Mouse (Mus musculus) heart, adult 2 months (tissue): ENCODE results near the gene Nr1d2.

Experiments used
- CTCF ChIP-seq: fragments of 200-600 bp; IDR thresholded peaks from 2 replicates; pipeline ENCODE4 v1.8.1; 2022; ENCODE audit warnings: antibody characterized with exemption, mild to moderate bottlenecking, moderate library complexity
- POLR2A ChIP-seq: fragments of 200-500 bp; IDR thresholded peaks from 2 replicates; pipeline ENCODE4 v1.6.1; 2011; ENCODE audit warnings: mild to moderate bottlenecking, low read depth, low read length, control low read depth; ENCODE audit not compliant: insufficient read depth

DNA sequence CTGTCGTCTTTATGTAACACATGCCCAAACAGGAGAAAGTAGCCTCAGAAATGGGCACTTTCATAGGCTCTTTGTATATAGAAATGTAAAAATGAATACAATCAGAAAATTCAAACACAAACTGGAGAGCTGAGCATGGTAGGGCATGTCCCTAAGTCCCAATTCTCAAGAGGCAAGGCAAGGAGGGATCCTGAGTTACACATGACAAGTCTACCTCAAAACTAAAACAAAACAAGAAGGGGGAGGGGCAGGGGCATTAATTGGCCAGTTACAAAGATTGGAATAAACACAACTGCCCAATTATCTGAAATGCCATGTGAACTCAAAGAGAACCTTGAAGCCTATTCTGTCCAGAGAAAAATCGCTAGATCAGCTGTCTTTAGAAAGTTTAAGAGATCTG lies 5.9 kb downstream of the Nr1d2 start:
- TF ChIP-seq POLR2A: no peak
- no peak for TF ChIP-seq CTCF
